Mouse (Mus musculus) midbrain, postnatal 0 days (tissue): ENCODE measurements around the gene Kcnip1. TPM values are rescaled to one million over a fixed set of nuclear protein-coding genes. Genes with fewer than 3 reads are reported as not detected.

Experiments
- ATAC-seq: fragments of 200-750 bp; cut with Nextera tagmentation; 2 replicates; pipeline ENCODE4 v1.8.0; 2017; ENCODE audit warnings: moderate number of reproducible peaks, mild to moderate bottlenecking, moderate TSS enrichment, moderate library complexity; ENCODE audit not compliant: low FRiP score
- DNase-seq: peaks from one replicate; pipeline ENCODE4 v3.0.0-alpha.2; 2015; ENCODE audit warnings: low spot score
- H3K27ac ChIP-seq: fragments of 300-500 bp; sonication (generic); 2 replicates; pipeline ENCODE4 v1.5.1; 2014; ENCODE audit warnings: low read depth, mild to moderate bottlenecking, low read length, mixed read lengths
- H3K27me3 ChIP-seq: fragments of 300-500 bp; sonication (generic); 2 replicates; pipeline ENCODE4 v1.6.1; 2014; ENCODE audit warnings: low read length, control low read depth, mixed read lengths; ENCODE audit not compliant: insufficient read depth
- H3K36me3 ChIP-seq: fragments of 300-500 bp; sonication (generic); 2 replicates; pipeline ENCODE4 v1.6.1; 2014; ENCODE audit warnings: low read length, control low read depth, mixed read lengths; ENCODE audit not compliant: insufficient read depth
- H3K4me1 ChIP-seq: fragments of 300-500 bp; sonication (generic); 2 replicates; pipeline ENCODE4 v1.6.1; 2014; ENCODE audit warnings: mild to moderate bottlenecking, control low read depth, antibody characterized with exemption, low read length, mixed read lengths; ENCODE audit not compliant: insufficient read depth
- H3K4me2 ChIP-seq: fragments of 300-500 bp; sonication (generic); 2 replicates; pipeline ENCODE4 v1.6.1; 2014; ENCODE audit warnings: low read depth, mild to moderate bottlenecking, low read length, mixed read lengths; ENCODE audit not compliant: poor library complexity, severe bottlenecking
- H3K4me3 ChIP-seq: fragments of 300-500 bp; sonication (generic); 2 replicates; pipeline ENCODE4 v1.5.1; 2014; ENCODE audit warnings: low read depth, mild to moderate bottlenecking, low read length, moderate library complexity
- H3K9ac ChIP-seq: fragments of 300-500 bp; sonication (generic); replicated peaks from 2 replicates; pipeline ENCODE4 v1.6.1; 2014; ENCODE audit warnings: mild to moderate bottlenecking, low read length, moderate library complexity, mixed read lengths; ENCODE audit not compliant: poor library complexity, severe bottlenecking
- H3K9me3 ChIP-seq: fragments of 300-500 bp; sonication (generic); 2 replicates; pipeline ENCODE4 v1.6.1; 2016; ENCODE audit warnings: low read length, control low read depth
- CTCF ChIP-seq: IDR thresholded peaks from 2 replicates; pipeline ENCODE4 v1.5.1; 2016; ENCODE audit warnings: antibody characterized with exemption, mild to moderate bottlenecking
- WGBS: fragments of 180-500 bp; shearing (Covaris S2); extraction: QIAGEN DNeasy Blood & Tissue Kit; methylation state at CpG from one replicate; pipeline ENCODE4 v1.1.7; 2014; 5-methylcytosine and 5-hydroxymethylcytosine counted together
- polyA plus RNA-seq: library from polyadenylated mRNA; unstranded; fragments of >200 nt; fragmentation: Nextera tagmentation; extraction: Ambion mirVana; gene quantifications from 2 replicates; pipeline ENCODE4 v1.2.1, GENCODE M21; 2015
- total RNA-seq: library from RNA; depleted of rRNA; stranded (reverse); fragments of >200 nt; gene quantifications from 2 replicates; pipeline ENCODE4 v1.2.3, GENCODE M21; 2014

The Kcnip1 gene
- total and polyA plus RNA-seq, 2 experiments from 2014 or later = 93.8 to 145 TPM

DNA sequence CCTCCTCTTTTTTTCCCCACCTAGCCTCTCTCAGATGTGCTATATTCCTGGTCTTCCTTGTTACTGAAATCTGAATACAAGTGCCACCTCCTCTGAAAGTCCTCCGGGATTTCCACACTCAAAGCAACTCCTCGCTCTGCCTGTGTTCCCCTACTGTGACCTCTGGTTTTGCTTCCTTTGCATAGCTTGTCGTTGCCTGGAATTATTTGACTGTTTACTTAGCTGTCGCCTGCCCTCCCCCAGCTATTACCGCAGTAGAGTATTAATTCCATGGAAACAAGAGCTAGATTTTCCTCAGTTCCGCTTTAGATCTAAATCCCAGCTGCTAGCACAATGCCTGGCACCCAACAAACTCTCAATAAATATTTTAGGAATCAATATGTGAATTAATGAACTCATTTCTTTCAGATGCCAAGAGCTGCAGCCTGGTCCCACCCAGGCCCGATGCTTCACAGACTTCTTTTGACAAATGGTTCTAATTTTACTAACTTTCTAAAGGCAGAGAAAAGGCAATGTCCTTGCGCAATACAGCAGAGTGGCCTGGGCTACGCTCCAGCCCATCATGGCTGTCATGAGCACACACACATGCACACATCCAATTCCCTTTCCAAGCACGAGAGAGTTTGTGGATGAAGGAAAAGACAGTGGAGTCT is 192.4 kb downstream of the Kcnip1 start:
- Histone ChIP-seq H3K27ac (no peak overlapping the region), H3K36me3 (no peaks in the 10 kb centered on the region), H3K9ac (no peak overlapping the region), H3K27me3 (no peaks in the 10 kb centered on the region), H3K4me1 (peaks cover 8% of the 10 kb centered on the region), H3K4me2 (no peak overlapping the region), H3K9me3 (no peaks in the 10 kb centered on the region), H3K4me3 (no peak overlapping the region)
- WGBS = 56% methylated on average over 10 of the region's 10 CpGs
- DNase-seq = no peak
- no peak for ATAC-seq
- TF ChIP-seq CTCF = no peak

DNA sequence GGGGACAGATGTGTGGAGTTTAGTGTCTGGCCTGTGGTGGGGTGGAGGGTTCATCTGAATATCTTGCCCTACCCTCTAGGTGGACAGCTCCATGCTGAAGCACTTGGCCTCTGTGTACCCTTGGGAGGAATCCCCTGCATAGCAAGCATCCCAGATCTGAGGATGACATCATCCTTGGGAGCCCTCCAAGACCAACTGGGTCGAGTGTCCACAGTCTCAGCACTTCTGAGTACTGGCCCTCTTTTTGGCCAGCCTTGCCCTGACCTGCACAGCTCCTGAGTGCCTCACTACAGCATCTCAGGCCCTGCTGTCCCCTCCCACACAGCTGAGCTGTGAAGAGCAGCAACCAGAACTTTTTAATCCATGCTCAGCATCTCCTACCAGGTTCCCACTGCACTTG is 193.0 kb downstream of the Kcnip1 start:
- Histone ChIP-seq H3K4me1 (peaks cover 8% of the 10 kb centered on the region), H3K4me3 (no peak overlapping the region), H3K27me3 (no peaks in the 10 kb centered on the region), H3K36me3 (no peaks in the 10 kb centered on the region), H3K27ac (no peak overlapping the region), H3K9ac (no peak overlapping the region), H3K9me3 (no peaks in the 10 kb centered on the region), H3K4me2 (no peak overlapping the region)
- 33% methylated on average over 1 of the region's 1 CpGs for WGBS
- no peak for TF ChIP-seq CTCF
- ATAC-seq = no peak
- DNase-seq = no peak

GRCm38 (mm10) chr11:33798094-33798648 is 194.8 kb downstream of the Kcnip1 start:
- no peak overlapping the region for H3K9ac ChIP-seq
- H3K27ac ChIP-seq = peak overlapping the region; percentile 13; the same call in 1 of the 2 replicates
- no peak overlapping the region for H3K4me3 ChIP-seq
- H3K27me3 ChIP-seq = no peaks in the 10 kb centered on the region
- ATAC-seq (peak; percentile 50; the same call in 1 of the 2 replicates), DNase-seq (no peak)
- 24% methylated on average over 12 of the region's 12 CpGs for WGBS
- H3K4me1 ChIP-seq = peaks cover 8% of the 10 kb centered on the region
- no peaks in the 10 kb centered on the region for H3K9me3 ChIP-seq
- H3K4me2 ChIP-seq = no peak overlapping the region
- no peak for TF ChIP-seq CTCF
- H3K36me3 ChIP-seq = no peaks in the 10 kb centered on the region

DNA sequence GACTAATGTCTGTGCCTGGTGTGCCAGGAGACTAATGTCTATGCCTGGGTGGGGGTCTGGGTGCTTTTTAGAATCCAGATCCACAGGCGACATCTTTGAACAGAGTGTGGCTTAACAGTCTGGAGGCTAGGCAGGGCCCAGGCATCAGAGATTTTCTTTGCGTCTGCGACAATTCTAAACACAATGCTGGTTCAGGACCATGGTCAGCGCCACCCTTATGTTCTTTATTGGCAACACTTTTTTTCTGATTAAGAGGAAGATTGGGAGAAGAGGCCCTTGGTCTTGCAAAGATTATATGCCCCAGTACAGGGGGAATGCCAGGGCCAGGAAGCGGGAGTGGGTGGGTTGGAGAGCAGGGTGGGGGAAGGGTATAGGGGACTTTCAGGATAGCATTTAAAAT is 205.6 kb downstream of the Kcnip1 start:
- ATAC-seq (no peak), DNase-seq (no peak)
- Histone ChIP-seq H3K9me3 (no peaks in the 10 kb centered on the region), H3K36me3 (no peaks in the 10 kb centered on the region), H3K4me3 (no peak overlapping the region), H3K9ac (no peak overlapping the region), H3K27me3 (no peaks in the 10 kb centered on the region), H3K4me2 (no peak overlapping the region), H3K27ac (no peak overlapping the region), H3K4me1 (peaks cover 3% of the 10 kb centered on the region; the same call in 1 of the 2 replicates)
- no peak for TF ChIP-seq CTCF
- WGBS = 50% methylated on average over 5 of the region's 5 CpGs

GRCm38 (mm10) chr11:33786572-33786971 is 206.4 kb downstream of the Kcnip1 start:
- Histone ChIP-seq H3K4me3 (no peak overlapping the region), H3K9me3 (no peaks in the 10 kb centered on the region), H3K27me3 (no peaks in the 10 kb centered on the region), H3K4me2 (no peak overlapping the region), H3K36me3 (no peaks in the 10 kb centered on the region), H3K9ac (no peak overlapping the region), H3K27ac (no peak overlapping the region), H3K4me1 (peaks cover 6% of the 10 kb centered on the region; the same call in 1 of the 2 replicates)
- DNase-seq (peak; percentile 71), ATAC-seq (no peak; the same call in 1 of the 2 replicates)
- TF ChIP-seq CTCF = no peak
- 22% methylated on average over 4 of the region's 4 CpGs for WGBS

- Histone ChIP-seq H3K27me3 (no peaks in the 10 kb centered on the region), H3K4me3 (no peak overlapping the region), H3K9ac (no peak overlapping the region), H3K9me3 (no peaks in the 10 kb centered on the region), H3K27ac (no peak overlapping the region), H3K4me2 (no peak overlapping the region), H3K4me1 (peaks cover 3% of the 10 kb centered on the region; the same call in 1 of the 2 replicates), H3K36me3 (no peaks in the 10 kb centered on the region)
- 20% methylated on average over 10 of the region's 10 CpGs for WGBS
- ATAC-seq = no peak
- DNase-seq = peak; percentile 67
- TF ChIP-seq CTCF = no peak
These were observed 211.4 kb downstream of the Kcnip1 start for GRCm38 (mm10) chr11:33781561-33781971.
